Mouse (Mus musculus) CD4-positive, CD25-positive, alpha-beta regulatory T cell, adult 4 months (primary cell): Measurements from ENCODE around the gene Slc25a28. TPM values are rescaled to one million over a fixed set of nuclear protein-coding genes. Genes with fewer than 3 reads are reported as not detected.

Source experiments
- ATAC-seq: one replicate; pipeline ENCODE4 v1.8.0; 2017
- polyA plus RNA-seq, 2 experiments: library from polyadenylated mRNA; unstranded; fragments of 100-300 nt; shearing (Covaris generic); gene quantifications; one replicate each; pipeline ENCODE4 v1.2.1; 2017

Slc25a28 gene
- 10 to 100 TPM in 1 of 2 experiments, 1 to 10 TPM in 1; 9.8 to 12.6 TPM for polyA plus RNA-seq

DNA sequence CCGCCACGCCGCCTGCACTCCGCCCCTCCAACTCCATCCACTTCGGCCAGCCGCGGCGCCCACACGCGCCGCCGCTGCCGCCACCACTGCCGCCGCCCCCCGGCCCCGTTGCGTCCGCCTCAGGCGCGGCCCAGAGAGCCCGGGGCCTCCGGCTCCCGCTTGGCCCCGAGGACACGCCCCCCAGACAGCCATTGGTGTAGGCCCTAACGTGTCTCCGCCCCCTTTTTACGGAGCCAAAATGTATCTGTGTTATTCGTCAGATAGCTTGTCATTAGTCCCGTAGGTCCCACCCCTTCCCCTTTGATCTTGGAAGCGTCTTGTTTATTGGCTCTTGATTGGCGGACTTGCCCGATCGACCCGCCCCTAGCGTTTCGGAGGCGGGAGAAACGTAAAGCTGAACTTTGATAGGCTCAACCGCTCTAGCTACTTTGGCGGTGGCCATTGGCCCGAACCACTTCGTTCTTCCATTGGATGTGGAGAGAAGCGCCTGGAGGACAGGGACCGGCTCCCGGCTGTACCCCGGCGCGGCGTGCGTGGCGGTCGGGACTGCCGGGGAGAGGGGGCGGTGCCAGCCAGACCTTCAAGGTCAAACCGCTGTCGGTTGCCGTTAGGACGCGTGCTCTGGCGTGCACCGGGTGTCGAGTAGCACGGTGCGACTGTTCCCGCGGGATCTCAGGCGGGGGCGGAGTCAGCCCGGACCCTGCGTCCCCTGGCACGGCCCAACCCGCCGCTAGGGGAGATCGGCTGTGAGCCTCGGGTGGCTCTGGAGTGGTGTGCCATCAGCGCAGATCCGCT, at the start of gene Slc25a28:
Gene Slc25a28, minus strand, starts transcription at position 152 of the 795 bp plus-strand sequence.
- ATAC-seq = peak; percentile 90

DNA sequence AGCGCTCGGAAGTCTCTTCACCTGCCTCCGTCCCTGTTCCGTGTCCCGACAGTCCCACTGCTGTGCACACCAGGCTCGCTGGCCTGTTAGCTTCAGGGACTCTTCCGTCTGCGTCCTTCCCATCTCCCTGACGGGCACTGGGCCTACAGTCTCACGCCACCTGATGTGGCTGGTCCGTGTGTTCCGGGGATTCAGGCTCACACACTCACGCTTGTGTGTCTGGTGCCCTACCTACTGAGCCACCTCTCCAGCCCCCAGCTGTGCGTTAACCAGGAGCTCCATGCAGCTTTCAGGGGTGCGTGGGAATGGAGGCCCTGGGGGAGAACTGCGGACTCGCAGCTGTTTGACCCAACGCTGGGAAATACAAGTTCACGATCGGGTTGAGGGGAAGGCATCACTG, 49.5 kb upstream of the Slc25a28 start:
- ATAC-seq = no peak

GRCm38 (mm10) chr19:43723501-43723900, 48.8 kb upstream of the Slc25a28 start:
- ATAC-seq = no peak

DNA sequence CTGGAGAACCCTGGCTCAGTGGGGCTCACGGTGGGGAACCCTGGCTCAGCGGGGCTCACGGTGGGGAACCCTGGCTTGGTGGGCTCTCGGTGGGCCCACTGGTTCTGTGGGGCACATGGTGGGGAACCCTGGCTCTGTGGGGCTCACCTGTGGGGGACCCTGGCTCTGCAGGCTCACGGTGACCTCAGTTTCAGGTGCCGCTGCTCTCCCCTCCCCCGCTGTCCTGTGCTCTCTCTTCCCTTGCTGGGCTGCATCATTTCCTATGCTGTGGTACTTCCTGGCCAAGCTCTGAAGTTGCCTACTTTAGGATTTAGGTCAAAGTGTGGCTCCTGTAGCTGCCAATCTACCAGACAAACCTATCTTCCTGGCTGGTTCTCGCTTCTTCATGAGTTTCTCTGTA, 48.2 kb upstream of the Slc25a28 start:
- no peak for ATAC-seq

DNA sequence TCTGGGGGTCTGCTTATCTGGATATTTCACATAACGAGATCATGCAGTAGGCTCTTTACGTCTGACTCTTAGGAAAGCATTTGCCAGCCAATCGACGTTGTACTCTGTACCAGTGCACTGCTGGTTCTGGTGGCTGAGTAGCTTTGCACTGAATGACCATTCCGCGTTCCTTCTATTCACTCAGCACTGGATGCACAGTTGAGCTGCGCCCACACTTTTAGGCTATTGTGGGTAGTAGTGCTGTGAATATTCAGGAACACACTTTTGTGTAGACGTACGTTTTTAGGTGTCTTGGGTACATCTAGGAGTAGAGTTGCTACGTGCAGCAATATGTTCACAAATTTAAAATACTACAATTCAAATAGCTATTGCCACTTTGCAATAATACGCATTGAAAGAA, 45.4 kb upstream of the Slc25a28 start:
- ATAC-seq = no peak

GRCm38 (mm10) chr19:43711971-43712370, 37.3 kb upstream of the Slc25a28 start:
- no peak for ATAC-seq

- ATAC-seq = peak; percentile 67
These were observed 36.7 kb upstream of the Slc25a28 start for GRCm38 (mm10) chr19:43711159-43711916.

DNA sequence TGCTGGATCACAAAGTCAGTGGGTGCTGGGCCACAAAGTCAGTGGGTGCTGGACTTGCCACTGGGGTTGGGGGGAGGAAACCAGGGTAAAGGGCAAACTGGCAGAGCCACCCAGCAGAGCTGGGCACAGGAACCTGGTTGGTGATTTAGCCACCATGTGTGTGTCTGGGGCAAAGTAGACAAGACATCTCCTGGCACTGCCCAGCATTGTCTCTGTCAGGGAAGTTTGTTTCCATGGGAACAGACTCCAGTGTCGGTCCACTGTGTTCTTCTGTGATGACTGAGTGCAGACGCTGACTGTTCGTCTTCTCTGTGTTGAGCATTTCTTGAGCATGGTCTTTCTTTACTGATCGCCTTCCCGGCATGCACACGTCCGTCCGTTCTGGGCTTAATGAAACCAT, 34.6 kb upstream of the Slc25a28 start:
- no peak for ATAC-seq

DNA sequence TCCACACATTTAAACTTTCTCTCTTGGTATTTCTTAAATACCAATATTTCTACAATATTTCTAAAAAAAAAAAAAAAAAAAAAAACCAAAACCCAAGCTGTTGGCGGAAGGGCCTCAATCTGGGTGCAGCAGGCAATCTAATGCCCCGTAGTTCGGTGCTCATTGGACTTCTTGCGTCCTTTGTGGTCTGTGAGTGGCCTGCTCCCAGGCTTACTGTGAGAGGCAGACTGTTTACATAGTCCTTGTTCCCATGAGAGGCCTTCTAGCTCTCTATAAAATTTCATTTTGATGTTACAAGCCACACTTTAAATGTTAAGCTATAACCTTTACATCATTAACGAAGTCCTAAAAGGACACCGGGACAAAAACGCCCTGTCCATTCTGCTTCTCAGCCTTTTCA, 33.5 kb upstream of the Slc25a28 start:
- ATAC-seq = no peak

DNA sequence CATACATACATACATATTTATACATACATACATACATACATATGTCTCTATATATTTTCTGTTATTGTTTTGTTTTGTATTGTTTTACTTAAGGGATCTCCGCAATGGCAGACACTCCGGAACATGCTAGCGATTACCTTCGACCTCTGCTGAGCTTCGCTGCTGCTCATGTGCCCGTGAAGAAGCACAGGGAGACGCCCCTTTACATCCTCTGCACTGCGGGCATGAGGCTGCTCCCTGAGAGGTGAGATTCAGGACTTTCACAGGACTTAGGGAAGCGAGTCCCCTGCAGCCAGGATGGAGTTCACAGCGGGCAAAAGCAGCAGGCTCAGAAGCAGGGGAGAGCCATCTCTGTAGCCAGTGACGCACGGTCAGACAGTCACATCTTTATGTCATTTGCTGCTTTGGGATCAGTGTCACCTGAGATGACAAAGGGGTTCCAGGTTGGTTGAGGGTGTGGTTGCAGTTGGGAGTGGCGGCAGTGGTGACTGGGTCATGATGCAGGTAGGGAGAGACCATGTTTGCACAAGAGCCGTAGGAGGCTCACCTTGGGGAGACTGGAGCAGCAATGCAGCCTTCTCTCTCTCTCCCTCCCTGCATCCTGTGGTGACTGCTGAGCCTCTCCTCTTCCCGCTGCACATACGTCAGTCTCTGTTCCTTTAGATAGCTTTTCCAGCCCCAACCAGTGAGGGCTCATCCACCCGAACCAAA, 30.3 kb upstream of the Slc25a28 start:
- ATAC-seq = no peak

- ATAC-seq = no peak
These were observed 29.5 kb upstream of the Slc25a28 start for GRCm38 (mm10) chr19:43704211-43704610.

- no peak for ATAC-seq
These were observed 25.1 kb upstream of the Slc25a28 start for GRCm38 (mm10) chr19:43699763-43700155.

DNA sequence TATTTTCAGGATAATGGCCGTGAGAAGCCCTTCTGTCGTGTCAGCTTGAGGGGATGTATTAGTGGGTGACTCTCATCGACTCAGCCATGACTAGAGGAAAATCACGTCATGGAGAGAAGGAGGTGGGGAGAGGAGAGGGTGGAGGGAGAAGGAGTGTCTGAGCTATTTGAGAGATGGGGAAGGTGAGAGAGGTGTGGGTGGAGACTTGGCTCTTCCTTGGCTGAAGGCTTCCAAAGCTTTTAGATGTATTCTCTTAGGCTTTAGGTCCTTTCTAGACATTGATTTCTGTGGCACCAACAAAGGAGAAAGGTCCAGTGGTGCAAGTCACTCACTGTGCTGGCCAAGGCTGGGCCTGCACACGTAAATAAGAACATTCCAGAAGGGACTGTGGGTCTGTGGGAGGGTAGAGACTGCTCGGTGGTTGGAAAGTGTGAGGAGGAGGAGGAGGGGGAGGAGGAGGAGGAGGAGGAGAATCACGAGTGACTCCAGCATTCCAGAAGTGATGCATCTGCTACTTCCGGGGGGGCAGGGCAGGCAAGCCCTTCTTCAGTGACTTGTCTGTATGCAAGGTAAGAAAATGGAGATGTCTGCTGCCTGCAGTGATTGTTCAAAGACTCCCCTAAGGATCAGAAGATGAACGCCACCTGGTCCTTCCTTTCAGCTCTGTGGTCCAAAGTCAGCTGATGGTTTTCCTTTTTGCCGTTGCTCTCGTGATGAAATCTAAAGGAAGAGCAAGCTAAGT, 24.5 kb upstream of the Slc25a28 start:
- no peak for ATAC-seq

DNA sequence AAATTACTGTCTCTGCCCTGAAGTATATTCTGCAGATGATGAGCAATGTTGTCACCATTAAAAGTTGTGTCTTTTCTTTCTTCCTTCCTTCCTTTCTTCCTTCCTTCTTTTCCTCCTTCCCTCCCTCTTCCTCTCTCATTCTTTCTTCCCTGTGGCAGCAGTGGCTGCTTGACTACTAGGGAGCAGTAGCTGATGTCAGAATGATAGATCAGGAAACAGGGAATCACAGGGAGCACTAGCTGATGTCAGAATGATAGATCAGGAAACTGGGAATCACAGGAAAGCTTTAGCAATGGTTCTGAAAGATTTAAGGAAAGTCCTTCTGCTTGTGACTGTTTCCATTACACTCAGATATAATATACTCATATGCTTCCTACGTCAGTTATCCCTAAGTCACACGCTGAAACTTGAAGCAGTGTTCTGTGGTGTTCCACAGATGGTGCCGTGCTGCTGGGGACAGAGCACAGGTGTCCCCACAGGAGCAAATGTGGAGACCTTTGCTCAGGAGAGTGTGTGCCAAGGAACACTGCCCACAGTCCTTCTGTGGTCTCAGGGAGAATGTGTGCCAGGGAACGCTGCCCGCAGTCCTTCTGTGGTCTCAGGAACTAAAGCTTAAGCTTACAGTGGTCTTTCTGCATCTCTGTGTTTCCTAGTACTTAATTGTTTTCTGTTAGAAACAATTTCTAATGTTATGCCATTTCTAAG, 23.1 kb upstream of the Slc25a28 start:
- ATAC-seq = no peak

- no peak for ATAC-seq
These were observed 20.9 kb upstream of the Slc25a28 start for GRCm38 (mm10) chr19:43695514-43695964.

- no peak for ATAC-seq
These were observed 18.1 kb upstream of the Slc25a28 start for GRCm38 (mm10) chr19:43692815-43693214.

GRCm38 (mm10) chr19:43689419-43690246, 15.0 kb upstream of the Slc25a28 start, which contains the start of gene Entpd7:
TSS of gene Entpd7 (plus strand) at chr19:43689672.
- peak; percentile 97 for ATAC-seq

DNA sequence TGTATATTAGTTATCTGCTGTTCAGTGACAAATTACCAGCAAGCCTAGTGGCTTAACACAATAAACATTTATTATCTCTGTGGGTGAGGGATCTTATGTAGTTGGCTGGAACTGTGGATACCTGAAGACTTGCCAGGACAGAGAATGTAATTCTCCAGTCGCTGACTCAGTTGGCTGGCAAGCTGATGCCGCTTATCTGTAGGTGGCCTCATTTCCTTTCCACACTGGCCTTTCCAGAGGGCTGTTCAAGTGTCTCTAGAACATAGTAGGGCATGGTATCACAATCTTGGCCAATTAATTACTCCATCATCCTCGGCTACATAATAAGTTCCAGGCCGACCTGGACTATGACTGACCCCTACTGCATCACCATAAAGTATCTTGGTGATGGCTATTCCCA, 6.9 kb upstream of the Slc25a28 start:
- no peak for ATAC-seq

DNA sequence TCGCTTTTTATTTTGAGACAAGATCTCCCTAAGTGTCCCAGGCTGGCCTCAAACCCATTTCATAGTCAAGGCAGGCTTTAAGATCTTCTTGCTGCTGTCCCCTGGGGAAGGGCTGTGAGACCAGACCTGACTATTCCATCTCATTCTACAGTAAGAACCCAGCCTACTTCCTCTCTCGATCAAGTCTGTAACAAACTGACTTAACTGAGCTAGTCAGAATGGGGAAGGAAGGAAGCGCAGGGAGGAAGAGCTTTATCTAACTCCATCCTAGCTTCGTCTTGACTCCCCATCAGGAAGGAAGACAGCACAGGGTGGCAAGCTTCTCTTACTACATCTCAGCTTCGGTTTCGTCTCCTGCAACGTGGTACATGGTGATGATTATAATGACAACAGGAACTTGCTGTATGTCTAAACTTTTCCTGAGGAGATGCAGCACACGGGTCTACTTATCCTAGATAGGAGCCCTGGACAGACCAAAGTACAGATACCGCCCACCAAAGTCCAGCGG, 4.8 kb upstream of the Slc25a28 start:
- no peak for ATAC-seq

DNA sequence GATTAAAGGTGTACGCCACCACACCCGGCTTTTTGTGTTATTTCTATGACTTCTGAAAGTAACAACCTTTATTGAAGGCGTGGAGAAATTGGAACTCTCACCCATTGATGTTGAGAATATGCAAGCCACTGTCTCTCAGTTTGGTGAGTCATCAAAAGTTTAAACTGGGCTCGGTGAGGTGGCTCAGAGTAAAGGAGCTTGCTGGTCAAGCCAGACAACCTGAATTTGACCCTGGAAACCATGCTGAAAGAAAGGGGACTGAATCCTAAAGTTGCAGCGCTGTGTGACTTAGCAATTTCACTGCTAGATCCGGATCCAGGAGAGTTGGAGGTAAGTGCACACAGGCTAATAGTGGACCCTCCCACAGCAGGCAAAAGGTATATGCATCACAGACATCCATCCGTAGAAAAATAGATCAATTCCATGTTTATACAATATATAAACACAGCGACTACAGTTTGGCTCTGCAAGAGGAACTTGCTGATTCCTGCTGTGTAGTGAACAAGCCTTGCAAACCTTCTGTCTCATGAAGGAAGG, 3.9 kb upstream of the Slc25a28 start:
- ATAC-seq = no peak
